Mouse (Mus musculus) limb, embryonic 15.5 days (tissue): ENCODE measurements around the gene Bicd1. TPM values are rescaled to one million over a fixed set of nuclear protein-coding genes. Genes with fewer than 3 reads are reported as not detected.
"Not testable (repeated sequence)": the region's sequence is repeated elsewhere in the genome, so short reads cannot be mapped to it uniquely, and the experiment has no call there.

ENCODE experiments used
- ATAC-seq: fragments of 200-750 bp; cut with Nextera tagmentation; 2 replicates; pipeline ENCODE4 v1.8.0; 2017; ENCODE audit warnings: low read depth, moderate TSS enrichment; ENCODE audit not compliant: insufficient number of reproducible peaks, low FRiP score, low TSS enrichment
- H3K27ac ChIP-seq: fragments of 300-500 bp; sonication (generic); 2 replicates; pipeline ENCODE4 v1.5.1; 2015; ENCODE audit warnings: moderate library complexity, mild to moderate bottlenecking, inconsistent platforms
- H3K27me3 ChIP-seq: fragments of 300-500 bp; sonication (generic); 2 replicates; pipeline ENCODE4 v1.6.1; 2015; ENCODE audit warnings: inconsistent platforms
- H3K36me3 ChIP-seq: fragments of 300-500 bp; sonication (generic); 2 replicates; pipeline ENCODE4 v1.6.1; 2015; ENCODE audit warnings: inconsistent platforms
- H3K4me1 ChIP-seq: fragments of 300-500 bp; sonication (generic); 2 replicates; pipeline ENCODE4 v1.6.1; 2015; ENCODE audit warnings: inconsistent platforms
- H3K4me2 ChIP-seq: fragments of 300-500 bp; sonication (generic); 2 replicates; pipeline ENCODE4 v1.6.1; 2015; ENCODE audit warnings: mild to moderate bottlenecking, inconsistent platforms
- H3K4me3 ChIP-seq: fragments of 300-500 bp; sonication (generic); 2 replicates; pipeline ENCODE4 v1.5.1; 2015; ENCODE audit warnings: mild to moderate bottlenecking, inconsistent platforms
- H3K9ac ChIP-seq: fragments of 300-500 bp; sonication (generic); 2 replicates; pipeline ENCODE4 v1.6.1; 2015; ENCODE audit warnings: inconsistent platforms
- H3K9me3 ChIP-seq: fragments of 300-500 bp; sonication (generic); 2 replicates; pipeline ENCODE4 v1.6.1; 2016; ENCODE audit warnings: inconsistent platforms
- WGBS: fragments of 180-500 bp; shearing (Covaris S2); methylation state at CpG from one replicate; pipeline ENCODE4 v1.1.7; 2015; 5-methylcytosine and 5-hydroxymethylcytosine counted together
- polyA plus RNA-seq: library from polyadenylated mRNA; unstranded; fragments of >200 nt; fragmentation: Nextera tagmentation; extraction: Ambion mirVana; gene quantifications from 2 replicates; pipeline ENCODE4 v1.2.1, GENCODE M21; 2015

Gene Bicd1
- polyA plus RNA-seq: 2.7 and 3.1 TPM in 2 replicates

GRCm38 (mm10) chr6:149408833-149409332 is at the start of gene Bicd1:
Gene Bicd1, plus strand, starts transcription at chr6:149408886.
- Histone ChIP-seq H3K9ac (peak within 1 kb of the TSS; percentile 39; the same call in 1 of the 2 replicates), H3K4me2 (peak within 1 kb of the TSS; percentile 93), H3K36me3 (no peaks in the 10 kb centered on the region), H3K9me3 (no peaks in the 10 kb centered on the region), H3K4me1 (peaks cover 6% of the 10 kb centered on the region; the same call in 1 of the 2 replicates), H3K27ac (no peak within 1 kb of the TSS; the same call in 1 of the 2 replicates), H3K27me3 (no peaks in the 10 kb centered on the region), H3K4me3 (peak within 1 kb of the TSS; percentile 62)
- under 1% methylated on average over 30 of the region's 30 CpGs for WGBS
- peak; percentile 91 for ATAC-seq

GRCm38 (mm10) chr6:149362533-149362932 is 46.2 kb upstream of the Bicd1 start:
- not testable (repeated sequence) for H3K36me3 ChIP-seq, ATAC-seq, H3K4me3 ChIP-seq, H3K9ac ChIP-seq, H3K4me2 ChIP-seq, H3K27me3 ChIP-seq, H3K27ac ChIP-seq, H3K9me3 ChIP-seq, H3K4me1 ChIP-seq
- 94% methylated on average over 20 of the region's 20 CpGs for WGBS

DNA sequence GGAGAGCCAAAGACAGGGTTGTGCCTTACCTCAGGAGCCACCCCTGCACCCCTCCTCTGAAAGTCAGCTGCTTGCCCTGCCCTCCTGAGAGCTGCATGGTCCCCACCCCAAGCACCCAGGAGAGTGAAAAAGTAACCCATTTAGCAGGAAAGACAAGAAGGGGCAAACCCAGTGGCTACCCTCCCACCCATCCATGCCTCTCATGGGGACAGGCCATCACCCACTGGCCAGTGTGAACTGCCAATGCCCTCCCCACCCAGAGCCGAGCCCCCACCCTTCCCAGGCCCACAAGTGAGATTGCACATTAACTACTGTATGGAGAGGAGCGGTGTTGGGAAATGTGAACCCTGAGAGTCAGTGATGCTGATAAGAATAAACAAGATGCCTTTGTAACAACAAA is 42.7 kb upstream of the Bicd1 start:
- 82% methylated on average over 2 of the region's 2 CpGs for WGBS
- H3K27me3 ChIP-seq, H3K4me3 ChIP-seq, H3K9me3 ChIP-seq, H3K27ac ChIP-seq, H3K36me3 ChIP-seq, ATAC-seq, H3K4me2 ChIP-seq, H3K4me1 ChIP-seq, H3K9ac ChIP-seq: not testable (repeated sequence)

DNA sequence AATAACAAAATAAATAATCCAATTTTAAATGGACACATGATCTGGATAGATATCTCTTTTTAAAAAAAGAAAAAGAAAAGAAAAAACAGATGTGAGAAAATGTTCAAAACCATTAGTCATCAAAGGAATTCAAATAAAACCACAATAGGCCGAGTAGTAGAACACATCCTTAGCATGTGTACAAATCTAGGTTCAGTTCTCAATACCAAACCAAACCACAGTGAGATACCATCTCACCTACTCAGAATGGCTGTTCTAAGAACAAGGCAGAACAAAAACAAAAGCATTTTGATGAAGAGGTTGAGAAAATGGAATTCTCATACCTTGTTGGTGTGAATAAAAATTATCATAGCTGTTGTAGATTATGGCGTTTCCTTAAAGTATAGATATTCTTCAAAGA is 42.3 kb upstream of the Bicd1 start:
- Histone ChIP-seq H3K36me3 (no peaks in the 10 kb centered on the region), H3K4me1 (no peaks in the 10 kb centered on the region), H3K27ac (no peak overlapping the region), H3K9me3 (no peaks in the 10 kb centered on the region), H3K9ac (no peak overlapping the region), H3K27me3 (no peaks in the 10 kb centered on the region), H3K4me2 (no peak overlapping the region), H3K4me3 (no peak overlapping the region)
- 60% methylated on average over 2 of the region's 2 CpGs for WGBS
- ATAC-seq: no peak

GRCm38 (mm10) chr6:149374986-149375457 is 33.7 kb upstream of the Bicd1 start:
- Histone ChIP-seq H3K27ac (no peak overlapping the region), H3K9me3 (no peaks in the 10 kb centered on the region), H3K4me1 (no peaks in the 10 kb centered on the region), H3K27me3 (no peaks in the 10 kb centered on the region), H3K4me2 (no peak overlapping the region), H3K36me3 (no peaks in the 10 kb centered on the region), H3K9ac (no peak overlapping the region), H3K4me3 (no peak overlapping the region)
- WGBS: 55% methylated on average over 2 of the region's 2 CpGs
- no peak for ATAC-seq

DNA sequence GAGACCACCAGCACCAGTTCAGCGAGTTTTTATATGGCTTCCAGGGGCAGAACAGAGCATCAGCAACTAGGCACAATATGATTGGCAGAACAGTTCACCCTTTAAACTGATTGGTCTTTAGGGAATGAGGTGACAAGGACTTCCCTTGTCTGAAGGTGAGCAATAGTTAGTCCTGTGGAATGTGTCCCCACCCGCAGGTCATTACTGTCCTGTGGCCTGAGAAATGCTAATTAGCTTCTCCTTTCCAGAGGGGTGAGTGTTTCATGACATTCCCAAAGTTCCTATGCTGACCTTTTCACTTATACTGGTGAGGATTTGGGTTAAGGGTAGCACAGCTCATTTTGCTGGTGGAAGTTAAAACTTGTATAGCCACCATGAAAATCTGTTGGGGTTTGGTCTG is 25.2 kb upstream of the Bicd1 start:
- ATAC-seq: no peak
- Histone ChIP-seq H3K4me1 (no peaks in the 10 kb centered on the region), H3K9me3 (no peaks in the 10 kb centered on the region), H3K36me3 (no peaks in the 10 kb centered on the region), H3K9ac (no peak overlapping the region), H3K4me3 (no peak overlapping the region), H3K27ac (no peak overlapping the region), H3K27me3 (no peaks in the 10 kb centered on the region), H3K4me2 (no peak overlapping the region)
- WGBS: 61% methylated on average over 2 of the region's 2 CpGs

DNA sequence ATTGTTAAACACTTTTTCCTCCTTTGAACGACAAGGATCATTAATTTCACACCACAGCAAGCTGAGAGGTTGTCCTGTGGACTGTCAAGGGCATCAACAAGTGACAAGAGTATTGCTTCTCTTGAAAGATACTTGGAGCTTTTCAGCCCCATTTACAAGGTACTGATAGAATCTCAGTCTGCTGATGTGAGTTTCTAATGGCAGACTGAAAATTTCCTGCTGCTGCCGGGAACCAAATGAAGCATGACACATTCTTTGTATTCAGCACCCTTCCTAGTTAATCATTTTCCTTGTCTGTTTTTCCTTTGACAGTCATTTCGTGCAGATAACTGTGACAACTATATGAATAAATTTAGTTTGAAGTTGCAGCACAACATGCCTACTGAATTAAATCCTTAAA is 22.3 kb upstream of the Bicd1 start:
- Histone ChIP-seq H3K9ac (no peak overlapping the region), H3K36me3 (no peaks in the 10 kb centered on the region), H3K4me1 (no peaks in the 10 kb centered on the region), H3K9me3 (no peaks in the 10 kb centered on the region), H3K27me3 (no peaks in the 10 kb centered on the region), H3K27ac (no peak overlapping the region), H3K4me2 (no peak overlapping the region), H3K4me3 (no peak overlapping the region)
- WGBS: 32% methylated on average over 3 of the region's 3 CpGs
- ATAC-seq: no peak

DNA sequence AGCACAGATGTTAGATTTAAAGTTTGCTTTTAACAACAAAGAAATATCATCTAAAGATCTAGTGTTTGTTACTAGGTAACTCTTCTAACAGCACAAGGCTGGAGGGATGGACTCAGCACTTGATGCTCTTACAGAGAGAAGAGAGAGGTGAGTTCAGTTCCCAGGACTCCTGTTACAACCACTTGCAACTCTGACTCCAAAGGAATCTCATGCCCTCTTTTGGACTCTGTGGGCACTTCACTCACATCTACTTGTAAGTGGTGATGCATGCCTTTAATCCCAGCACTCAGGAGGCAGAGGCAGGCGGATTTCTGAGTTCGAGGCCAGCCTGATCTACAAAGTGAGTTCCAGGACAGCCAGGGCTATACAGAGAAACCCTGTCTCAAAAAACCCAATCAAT is 19.1 kb upstream of the Bicd1 start:
- not testable (repeated sequence) for H3K27me3 ChIP-seq, H3K4me2 ChIP-seq, H3K9me3 ChIP-seq, H3K4me3 ChIP-seq, H3K9ac ChIP-seq, H3K27ac ChIP-seq, H3K4me1 ChIP-seq, ATAC-seq, H3K36me3 ChIP-seq
- WGBS: 92% methylated on average over 2 of the region's 2 CpGs

DNA sequence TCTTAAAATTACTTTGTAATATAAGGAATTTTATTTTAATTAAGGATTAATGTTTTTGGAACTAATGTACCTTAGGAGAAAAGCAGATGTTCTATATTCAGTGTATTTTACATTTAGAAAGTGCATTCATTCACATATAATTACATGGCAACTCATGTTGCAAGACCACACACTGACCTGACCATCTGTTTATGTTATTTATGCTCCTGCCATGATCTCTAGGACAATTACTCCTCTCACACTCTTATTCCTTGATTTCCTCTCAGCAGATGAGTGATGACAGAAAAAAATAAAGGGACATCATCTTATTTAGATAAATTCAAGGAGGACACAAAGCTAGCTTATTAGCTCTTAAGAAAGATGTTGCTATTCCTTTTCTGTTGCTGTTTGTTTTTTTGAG is 9.3 kb upstream of the Bicd1 start:
- Histone ChIP-seq H3K4me3 (no peak overlapping the region), H3K36me3 (no peaks in the 10 kb centered on the region), H3K4me1 (no peaks in the 10 kb centered on the region), H3K9ac (no peak overlapping the region), H3K9me3 (no peaks in the 10 kb centered on the region), H3K4me2 (no peak overlapping the region), H3K27me3 (no peaks in the 10 kb centered on the region), H3K27ac (no peak overlapping the region)
- no peak for ATAC-seq

DNA sequence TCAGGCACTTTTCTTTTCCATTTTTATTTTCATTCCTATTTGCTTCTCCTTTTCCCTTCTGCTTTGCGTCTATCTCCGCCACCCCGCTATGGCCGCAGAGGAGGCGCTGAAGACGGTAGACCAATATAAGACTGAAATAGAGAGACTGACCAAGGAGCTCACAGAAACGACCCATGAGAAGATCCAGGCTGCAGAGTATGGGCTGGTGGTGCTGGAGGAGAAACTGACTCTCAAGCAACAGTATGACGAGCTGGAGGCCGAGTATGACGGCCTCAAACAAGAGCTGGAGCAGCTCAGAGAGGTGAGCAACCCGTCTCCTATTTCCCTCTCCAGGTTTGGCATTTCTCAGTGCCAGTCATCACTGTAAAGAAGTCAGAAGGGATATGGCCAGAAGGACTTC is 655 bp downstream of the Bicd1 start:
- Histone ChIP-seq H3K9me3 (no peaks in the 10 kb centered on the region), H3K27ac (no peak overlapping the region; the same call in 1 of the 2 replicates), H3K27me3 (no peaks in the 10 kb centered on the region), H3K4me2 (peak overlapping the region; percentile 93), H3K36me3 (no peaks in the 10 kb centered on the region), H3K9ac (peak overlapping the region; percentile 39; the same call in 1 of the 2 replicates), H3K4me1 (peaks cover 6% of the 10 kb centered on the region; the same call in 1 of the 2 replicates), H3K4me3 (peak overlapping the region; percentile 62)
- ATAC-seq: peak; percentile 52; the same call in 1 of the 2 replicates
- under 1% methylated on average over 11 of the region's 11 CpGs for WGBS

- no peak for ATAC-seq
- Histone ChIP-seq H3K9me3 (no peaks in the 10 kb centered on the region), H3K4me3 (peak overlapping the region; percentile 62), H3K36me3 (no peaks in the 10 kb centered on the region), H3K4me1 (peaks cover 6% of the 10 kb centered on the region; the same call in 1 of the 2 replicates), H3K27me3 (no peaks in the 10 kb centered on the region), H3K27ac (no peak overlapping the region), H3K9ac (no peak overlapping the region), H3K4me2 (no peak overlapping the region)
- WGBS: 13% methylated on average over 4 of the region's 4 CpGs
These were observed 1.2 kb downstream of the Bicd1 start for GRCm38 (mm10) chr6:149409845-149410244.

GRCm38 (mm10) chr6:149413256-149413655 is 4.6 kb downstream of the Bicd1 start:
- H3K9me3 ChIP-seq: no peaks in the 10 kb centered on the region
- H3K4me3 ChIP-seq: no peak overlapping the region
- no peaks in the 10 kb centered on the region for H3K36me3 ChIP-seq
- no peak overlapping the region for H3K4me2 ChIP-seq
- H3K27me3 ChIP-seq: no peaks in the 10 kb centered on the region
- ATAC-seq: no peak
- no peak overlapping the region for H3K9ac ChIP-seq
- no peak overlapping the region for H3K27ac ChIP-seq
- peaks cover 6% of the 10 kb centered on the region; the same call in 1 of the 2 replicates for H3K4me1 ChIP-seq

DNA sequence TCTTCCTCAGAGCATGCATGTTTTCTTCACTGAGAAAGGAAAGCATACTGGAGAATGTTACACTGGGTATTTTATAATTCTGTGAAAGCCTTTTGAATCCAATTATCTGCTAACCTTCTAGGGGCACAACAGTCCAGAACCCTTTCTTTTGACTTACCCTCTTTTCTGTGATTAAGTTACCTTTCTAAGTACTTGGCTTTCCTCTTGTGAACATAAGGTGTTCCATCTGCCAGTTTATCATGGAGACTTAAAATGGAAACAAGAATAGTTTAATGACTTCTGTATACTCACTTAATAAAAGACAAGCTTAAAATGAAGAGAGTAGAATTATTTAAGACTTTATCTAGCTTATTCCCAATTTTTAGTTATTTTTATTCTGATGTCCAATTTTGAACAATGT is 16.1 kb downstream of the Bicd1 start:
- H3K9me3 ChIP-seq: no peaks in the 10 kb centered on the region
- no peaks in the 10 kb centered on the region for H3K36me3 ChIP-seq
- no peak for ATAC-seq
- no peak overlapping the region for H3K4me2 ChIP-seq
- H3K27me3 ChIP-seq: no peaks in the 10 kb centered on the region
- no peaks in the 10 kb centered on the region for H3K4me1 ChIP-seq
- no peak overlapping the region for H3K4me3 ChIP-seq
- H3K9ac ChIP-seq: no peak overlapping the region
- no peak overlapping the region for H3K27ac ChIP-seq
